Mouse (Mus musculus) stomach, postnatal 0 days (tissue): Measurements from ENCODE around the gene Trim29.

ENCODE experiments used
- CTCF ChIP-seq: IDR thresholded peaks from 2 replicates; pipeline ENCODE4 v1.5.1; 2016; ENCODE audit warnings: antibody characterized with exemption, low read depth, mild to moderate bottlenecking, moderate library complexity
- EP300 ChIP-seq: optimal IDR thresholded peaks from 2 replicates; pipeline ENCODE3; 2016; ENCODE audit warnings: antibody characterized with exemption

GRCm38 (mm10) chr9:43318661-43319060 lies 8.0 kb downstream of the Trim29 start:
- no peak for TF ChIP-seq CTCF
- peak; percentile 47 for TF ChIP-seq EP300
